Mouse (Mus musculus): ENCODE data around the gene Snrpa.

DNA sequence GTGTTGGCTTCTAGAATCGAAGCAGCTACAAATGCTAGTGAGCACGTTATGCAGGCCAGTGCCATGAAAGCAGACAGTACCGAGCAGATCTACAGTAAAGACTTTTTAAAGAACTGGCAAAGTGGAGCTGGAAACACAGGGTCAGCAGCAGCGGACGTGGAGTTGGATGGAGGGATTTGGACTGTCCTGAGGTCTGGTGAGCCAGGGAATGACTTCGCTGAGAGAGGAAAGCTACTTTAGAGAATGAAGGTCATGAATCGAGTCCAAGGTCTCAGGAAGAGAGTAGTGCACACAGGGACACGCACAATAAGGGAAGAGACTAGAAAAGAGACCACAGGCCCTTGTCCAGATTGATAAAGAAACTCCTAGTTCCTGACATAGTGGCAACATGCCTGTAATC is 1.6 kb upstream of the Snrpa start:
- TF ChIP-seq BHLHE40 (IDR thresholded peaks at IDR 0.05; ENCODE audit: low read depth, low read length) (no peak), CTCF (conservative IDR thresholded peaks at IDR 0.05 in 1 of 2, IDR thresholded peaks at IDR 0.05 in 1 of 2; ENCODE audit: low read depth in 2 of 2, low read length in 2 of 2) (no peak)

Data from CH12.LX (cell line).